Mouse (Mus musculus): ENCODE measurements around the gene Adcy9. TPM values are rescaled to one million over a fixed set of nuclear protein-coding genes. Genes with fewer than 3 reads are reported as not detected.

Gene Adcy9
- polyA plus RNA-seq, 1 experiment from 2014 or later = 1.1 TPM

GRCm38 (mm10) chr16:4289507-4289906 is 130.8 kb downstream of the Adcy9 start:
- Histone ChIP-seq H3K4me3 (no peak overlapping the region), H3K4me1 (replicated peaks) (no peaks in the 10 kb centered on the region), H3K27me3 (ENCODE audit: insufficient read depth, poor library complexity, severe bottlenecking) (no peaks in the 10 kb centered on the region), H3K36me3 (no peaks in the 10 kb centered on the region; the same call in 1 of the 2 replicates), H3K9me3 (no peaks in the 10 kb centered on the region), H3K27ac (no peak overlapping the region)
- no peak for DNase-seq (ENCODE audit: low spot score)

DNA sequence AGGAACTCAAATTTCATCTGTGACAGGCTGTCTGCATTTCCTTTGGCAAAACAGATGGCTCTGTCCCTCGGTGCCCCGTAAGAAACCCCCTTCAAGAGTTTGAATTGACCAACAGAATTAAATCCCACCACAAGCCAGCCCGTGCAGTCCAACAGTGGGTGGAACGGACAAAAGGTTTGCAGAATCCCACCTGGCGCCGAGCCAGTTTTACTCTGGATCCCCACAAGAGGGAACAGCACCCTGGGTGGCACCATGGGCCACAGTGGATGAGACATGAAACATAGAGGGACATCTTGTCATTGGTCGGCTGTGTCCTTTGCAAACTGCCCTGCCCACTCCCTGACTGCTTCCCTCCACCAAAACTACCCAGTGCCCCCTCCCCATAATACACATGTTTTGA is 133.7 kb downstream of the Adcy9 start:
- no peak overlapping the region for H3K27ac ChIP-seq
- no peaks in the 10 kb centered on the region for H3K9me3 ChIP-seq
- H3K27me3 ChIP-seq (ENCODE audit: insufficient read depth, poor library complexity, severe bottlenecking) = no peaks in the 10 kb centered on the region
- WGBS = 89% methylated on average over 7 of the region's 7 CpGs
- no peak for DNase-seq (ENCODE audit: low spot score)
- H3K4me3 ChIP-seq = no peak overlapping the region
- no peaks in the 10 kb centered on the region; the same call in 1 of the 2 replicates for H3K36me3 ChIP-seq
- no peaks in the 10 kb centered on the region for H3K4me1 ChIP-seq (replicated peaks)

DNA sequence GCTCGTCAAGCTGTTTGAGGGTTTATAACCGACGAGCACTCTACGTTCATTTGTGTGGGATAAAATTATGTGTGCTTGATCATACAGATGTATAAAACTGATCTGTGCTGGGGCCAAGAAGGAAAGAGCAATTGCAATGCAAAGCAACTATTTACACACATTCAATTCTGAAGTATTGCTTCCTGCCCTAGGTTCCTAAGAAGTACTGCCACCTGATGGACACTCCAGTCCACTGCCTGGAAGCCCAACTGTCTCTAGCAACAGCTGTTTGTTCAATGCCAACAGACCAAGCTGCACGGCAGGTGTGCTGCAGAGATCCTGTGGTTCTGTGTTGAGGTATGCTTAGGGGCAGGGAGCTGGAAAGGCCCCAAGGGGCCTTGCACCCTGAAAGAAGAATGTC is 135.0 kb downstream of the Adcy9 start:
- WGBS = 78% methylated on average over 5 of the region's 5 CpGs

DNA sequence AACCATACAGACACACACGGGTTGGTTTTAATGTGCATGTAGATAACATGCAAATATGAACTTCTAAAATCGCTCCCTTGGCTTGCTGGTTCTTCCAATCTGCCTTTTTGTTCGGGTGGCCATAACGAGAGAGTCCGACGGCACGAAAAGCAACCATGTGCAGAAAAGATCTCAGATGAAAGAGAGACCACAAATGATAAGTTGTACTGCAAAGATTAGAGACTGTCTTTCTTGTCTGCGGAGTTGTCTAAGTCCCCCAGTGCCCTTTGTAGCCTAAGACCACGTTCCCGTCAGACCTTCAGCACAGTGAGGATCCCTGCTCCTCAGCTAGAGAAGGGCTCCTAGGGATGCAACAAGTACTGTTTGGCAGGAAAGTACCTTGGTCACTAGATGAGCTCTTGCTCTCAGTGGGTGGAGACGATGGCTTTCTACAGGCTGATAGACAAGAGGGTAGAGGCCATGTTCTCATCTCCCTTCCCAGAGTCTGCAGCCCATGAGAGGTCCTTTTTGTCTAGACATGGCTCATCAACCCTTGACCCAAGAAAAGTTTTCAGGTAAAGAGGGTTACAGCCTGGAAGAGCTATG is 136.9 kb downstream of the Adcy9 start:
- Histone ChIP-seq H3K4me3 (no peak overlapping the region), H3K4me1 (replicated peaks) (no peaks in the 10 kb centered on the region), H3K27me3 (ENCODE audit: insufficient read depth, poor library complexity, severe bottlenecking) (no peaks in the 10 kb centered on the region), H3K27ac (no peak overlapping the region), H3K36me3 (no peaks in the 10 kb centered on the region; the same call in 1 of the 2 replicates), H3K9me3 (no peaks in the 10 kb centered on the region)
- DNase-seq (ENCODE audit: low spot score) = no peak
- WGBS = 90% methylated on average over 11 of the region's 11 CpGs

More for the DNA sequence above, 135.0 kb downstream of the Adcy9 start:
- Histone ChIP-seq H3K36me3 (no peaks in the 10 kb centered on the region; the same call in 1 of the 2 replicates), H3K4me3 (no peak overlapping the region), H3K27ac (no peak overlapping the region), H3K9me3 (no peaks in the 10 kb centered on the region), H3K27me3 (ENCODE audit: insufficient read depth, poor library complexity, severe bottlenecking) (no peaks in the 10 kb centered on the region), H3K4me1 (replicated peaks) (no peaks in the 10 kb centered on the region)
- no peak for DNase-seq (ENCODE audit: low spot score)

GRCm38 (mm10) chr16:4281470-4281869 is 138.8 kb downstream of the Adcy9 start:
- Histone ChIP-seq H3K27me3 (ENCODE audit: insufficient read depth, poor library complexity, severe bottlenecking) (no peaks in the 10 kb centered on the region), H3K4me1 (replicated peaks) (no peaks in the 10 kb centered on the region), H3K9me3 (no peaks in the 10 kb centered on the region), H3K4me3 (no peak overlapping the region), H3K36me3 (no peaks in the 10 kb centered on the region), H3K27ac (no peak overlapping the region)
- 88% methylated on average over 4 of the region's 4 CpGs for WGBS
- no peak for DNase-seq (ENCODE audit: low spot score)

DNA sequence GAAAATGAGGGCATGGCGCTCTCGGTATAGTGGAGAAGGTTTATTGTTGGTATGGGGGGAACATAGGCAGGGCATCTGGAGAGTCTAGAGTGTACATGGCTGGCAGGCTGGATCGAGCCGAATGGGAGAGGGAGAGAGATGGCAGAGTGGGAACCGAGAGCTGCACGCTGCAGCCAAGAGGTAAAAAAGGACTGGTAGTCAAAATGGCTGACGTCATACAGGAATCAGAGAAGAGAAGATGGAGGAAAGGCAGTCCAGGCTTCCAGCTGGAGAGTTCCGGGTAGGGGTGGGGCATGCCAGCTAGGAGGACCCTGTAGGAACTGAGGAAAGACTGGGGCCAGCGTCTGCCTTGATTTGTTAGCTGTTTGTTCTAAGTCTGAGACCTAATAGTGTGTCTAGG is 139.3 kb downstream of the Adcy9 start:
- no peak for DNase-seq (ENCODE audit: low spot score)
- no peaks in the 10 kb centered on the region for H3K9me3 ChIP-seq
- WGBS = 87% methylated on average over 9 of the region's 9 CpGs
- H3K27me3 ChIP-seq (ENCODE audit: insufficient read depth, poor library complexity, severe bottlenecking) = no peaks in the 10 kb centered on the region
- no peaks in the 10 kb centered on the region for H3K36me3 ChIP-seq
- no peak overlapping the region for H3K4me3 ChIP-seq
- no peaks in the 10 kb centered on the region for H3K4me1 ChIP-seq (replicated peaks)
- H3K27ac ChIP-seq = no peak overlapping the region

- Histone ChIP-seq H3K4me3 (no peak overlapping the region), H3K27me3 (ENCODE audit: insufficient read depth, poor library complexity, severe bottlenecking) (no peaks in the 10 kb centered on the region), H3K4me1 (replicated peaks) (no peaks in the 10 kb centered on the region), H3K36me3 (no peaks in the 10 kb centered on the region), H3K9me3 (no peaks in the 10 kb centered on the region), H3K27ac (no peak overlapping the region)
- DNase-seq (ENCODE audit: low spot score) = no peak
- WGBS = 72% methylated on average over 3 of the region's 3 CpGs
Observed at GRCm38 (mm10) chr16:4279601-4280000, 140.7 kb downstream of the Adcy9 start.

DNA sequence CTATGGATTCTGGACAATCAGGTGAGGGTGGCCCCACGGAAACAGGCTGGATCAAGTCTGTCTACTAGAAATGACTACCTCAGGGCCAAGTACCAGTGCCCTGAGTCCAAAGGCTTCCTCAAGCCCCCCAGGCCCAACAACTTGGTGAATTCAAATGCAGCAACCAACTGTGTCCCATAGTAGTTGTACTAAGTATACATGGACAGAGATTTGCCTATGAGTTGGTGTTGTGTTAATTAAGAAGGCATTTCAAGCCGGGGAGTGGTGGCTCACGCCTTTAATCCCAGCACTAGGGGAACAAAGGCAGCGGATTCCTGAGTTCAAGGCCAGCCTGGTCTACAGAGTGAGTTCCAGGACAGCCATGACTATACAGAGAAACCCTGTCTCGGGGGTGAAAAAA is 143.7 kb downstream of the Adcy9 start:
- Histone ChIP-seq H3K4me1 (replicated peaks) (no peaks in the 10 kb centered on the region), H3K9me3 (no peaks in the 10 kb centered on the region), H3K36me3 (no peaks in the 10 kb centered on the region), H3K4me3 (no peak overlapping the region), H3K27ac (no peak overlapping the region), H3K27me3 (ENCODE audit: insufficient read depth, poor library complexity, severe bottlenecking) (no peaks in the 10 kb centered on the region)
- no peak for DNase-seq (ENCODE audit: low spot score)
- 84% methylated on average over 5 of the region's 5 CpGs for WGBS

DNA sequence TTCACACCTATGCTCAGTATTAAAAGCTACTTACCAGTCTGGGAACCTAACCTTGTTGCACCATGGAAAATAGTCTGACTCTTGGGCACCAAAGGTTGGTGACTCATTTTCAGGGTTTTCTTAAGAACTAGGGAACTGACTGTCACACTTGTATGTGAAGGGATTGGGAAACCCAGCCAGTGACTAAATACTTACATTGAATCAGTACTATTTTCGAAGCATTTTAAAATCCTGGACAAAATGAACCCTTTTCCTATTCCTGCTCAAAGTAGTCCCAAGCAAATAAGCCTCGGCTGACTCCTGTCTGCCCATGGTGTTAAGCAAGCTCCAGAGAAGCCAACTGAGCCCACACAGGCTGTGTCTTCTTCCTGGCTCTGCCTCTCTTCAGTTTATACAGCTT is 144.1 kb downstream of the Adcy9 start:
- H3K4me1 ChIP-seq (replicated peaks) = no peaks in the 10 kb centered on the region
- no peaks in the 10 kb centered on the region for H3K27me3 ChIP-seq (ENCODE audit: insufficient read depth, poor library complexity, severe bottlenecking)
- no peak overlapping the region for H3K4me3 ChIP-seq
- WGBS = 77% methylated on average over 2 of the region's 2 CpGs
- no peak overlapping the region for H3K27ac ChIP-seq
- no peaks in the 10 kb centered on the region for H3K36me3 ChIP-seq
- DNase-seq (ENCODE audit: low spot score) = no peak
- H3K9me3 ChIP-seq = no peaks in the 10 kb centered on the region

- no peaks in the 10 kb centered on the region for H3K4me1 ChIP-seq (replicated peaks)
- 85% methylated on average over 12 of the region's 12 CpGs for WGBS
- no peaks in the 10 kb centered on the region for H3K36me3 ChIP-seq
- H3K27me3 ChIP-seq (ENCODE audit: insufficient read depth, poor library complexity, severe bottlenecking) = no peaks in the 10 kb centered on the region
- no peaks in the 10 kb centered on the region for H3K9me3 ChIP-seq
- no peak overlapping the region for H3K4me3 ChIP-seq
- no peak overlapping the region for H3K27ac ChIP-seq
- DNase-seq (ENCODE audit: low spot score) = no peak
Observed at GRCm38 (mm10) chr16:4273702-4274476, 146.4 kb downstream of the Adcy9 start.

GRCm38 (mm10) chr16:4272254-4272653 is 148.0 kb downstream of the Adcy9 start:
- WGBS = 83% methylated on average over 3 of the region's 3 CpGs
- H3K27me3 ChIP-seq (ENCODE audit: insufficient read depth, poor library complexity, severe bottlenecking) = peaks cover 4% of the 10 kb centered on the region; the same call in 1 of the 2 replicates
- H3K9me3 ChIP-seq = no peaks in the 10 kb centered on the region
- H3K36me3 ChIP-seq = no peaks in the 10 kb centered on the region
- H3K4me1 ChIP-seq (replicated peaks) = peaks cover 8% of the 10 kb centered on the region; the same call in 1 of the 2 replicates
- no peak overlapping the region for H3K27ac ChIP-seq
- H3K4me3 ChIP-seq = no peak overlapping the region
- no peak for DNase-seq (ENCODE audit: low spot score)

GRCm38 (mm10) chr16:4270911-4271310 is 149.4 kb downstream of the Adcy9 start:
- H3K27me3 ChIP-seq (ENCODE audit: insufficient read depth, poor library complexity, severe bottlenecking) = peaks cover 12% of the 10 kb centered on the region; the same call in 1 of the 2 replicates
- no peak for DNase-seq (ENCODE audit: low spot score)
- no peak overlapping the region for H3K27ac ChIP-seq
- no peak overlapping the region for H3K4me3 ChIP-seq
- H3K9me3 ChIP-seq = no peaks in the 10 kb centered on the region
- no peaks in the 10 kb centered on the region for H3K36me3 ChIP-seq
- peaks cover 8% of the 10 kb centered on the region; the same call in 1 of the 2 replicates for H3K4me1 ChIP-seq (replicated peaks)
- 57% methylated on average over 1 of the region's 1 CpGs for WGBS

DNA sequence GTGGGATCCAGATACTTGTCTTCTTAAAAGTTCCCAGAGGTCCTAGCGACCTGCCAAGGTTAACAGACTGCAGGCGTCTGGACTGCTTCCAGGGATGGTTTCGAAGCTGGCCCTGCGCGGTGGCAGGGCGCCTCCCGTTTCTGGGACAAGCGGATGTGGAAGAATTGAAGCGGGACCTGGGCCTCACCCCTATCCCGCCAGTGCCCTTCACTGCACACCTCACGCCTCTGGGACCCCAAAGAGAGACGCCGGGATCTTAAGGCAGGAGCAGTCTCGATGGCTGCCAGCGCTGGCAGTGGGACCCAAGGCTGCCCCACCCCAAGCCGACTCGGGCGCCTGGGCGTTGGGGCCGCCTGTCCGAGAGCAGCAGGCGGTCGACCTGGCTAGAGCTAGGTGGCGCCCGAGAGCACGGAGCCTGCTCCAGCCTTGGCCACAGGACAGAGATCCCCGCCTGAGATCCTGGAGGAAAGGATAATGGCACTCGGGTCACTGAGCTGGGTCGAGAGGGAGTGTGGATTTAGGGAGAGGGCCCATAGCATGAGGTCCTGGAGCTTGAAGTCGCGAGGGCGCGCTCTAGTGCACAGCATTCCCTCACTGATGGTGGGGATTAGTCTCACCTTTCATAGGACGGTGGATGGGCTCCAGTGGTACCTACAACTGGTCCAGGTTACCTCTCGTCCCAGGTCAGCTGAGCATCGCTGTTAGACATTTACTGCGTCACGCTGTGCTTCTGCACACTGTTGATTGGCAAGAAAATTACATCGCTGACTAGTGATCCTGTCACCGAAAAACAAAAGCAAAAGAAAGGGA is 152.2 kb downstream of the Adcy9 start:
- H3K36me3 ChIP-seq = no peaks in the 10 kb centered on the region
- H3K27ac ChIP-seq = peak overlapping the region; percentile 75
- peaks cover 8% of the 10 kb centered on the region; the same call in 1 of the 2 replicates for H3K4me1 ChIP-seq (replicated peaks)
- H3K27me3 ChIP-seq (ENCODE audit: insufficient read depth, poor library complexity, severe bottlenecking) = peaks cover 15% of the 10 kb centered on the region; the same call in 1 of the 2 replicates
- peak; percentile 83 for DNase-seq (ENCODE audit: low spot score)
- peak overlapping the region; percentile 49 for H3K4me3 ChIP-seq
- H3K9me3 ChIP-seq = no peaks in the 10 kb centered on the region
- WGBS = 9% methylated on average over 40 of the region's 40 CpGs

All from hindbrain, embryonic 10.5 days (tissue).